Mouse (Mus musculus) CD4-positive, CD25-positive, alpha-beta regulatory T cell, adult 4 months (primary cell): ENCODE data around the gene Armt1. TPM values are rescaled to one million over a fixed set of nuclear protein-coding genes. Genes with fewer than 3 reads are reported as not detected.
A peak's percentile ranks its signal among the peaks of the same experiment; 100 is the strongest.
"Not testable (repeated sequence)": the region's sequence is repeated elsewhere in the genome, so short reads cannot be mapped to it uniquely, and the experiment has no call there.

ENCODE experiments used
- ATAC-seq: one replicate; pipeline ENCODE4 v1.8.0; 2017
- polyA plus RNA-seq, 2 experiments: library from polyadenylated mRNA; unstranded; fragments of 100-300 nt; shearing (Covaris generic); gene quantifications; one replicate each; pipeline ENCODE4 v1.2.1; 2017

Armt1 gene
- polyA plus RNA-seq = 10 to 100 TPM; 30.3 to 41.4 TPM

DNA sequence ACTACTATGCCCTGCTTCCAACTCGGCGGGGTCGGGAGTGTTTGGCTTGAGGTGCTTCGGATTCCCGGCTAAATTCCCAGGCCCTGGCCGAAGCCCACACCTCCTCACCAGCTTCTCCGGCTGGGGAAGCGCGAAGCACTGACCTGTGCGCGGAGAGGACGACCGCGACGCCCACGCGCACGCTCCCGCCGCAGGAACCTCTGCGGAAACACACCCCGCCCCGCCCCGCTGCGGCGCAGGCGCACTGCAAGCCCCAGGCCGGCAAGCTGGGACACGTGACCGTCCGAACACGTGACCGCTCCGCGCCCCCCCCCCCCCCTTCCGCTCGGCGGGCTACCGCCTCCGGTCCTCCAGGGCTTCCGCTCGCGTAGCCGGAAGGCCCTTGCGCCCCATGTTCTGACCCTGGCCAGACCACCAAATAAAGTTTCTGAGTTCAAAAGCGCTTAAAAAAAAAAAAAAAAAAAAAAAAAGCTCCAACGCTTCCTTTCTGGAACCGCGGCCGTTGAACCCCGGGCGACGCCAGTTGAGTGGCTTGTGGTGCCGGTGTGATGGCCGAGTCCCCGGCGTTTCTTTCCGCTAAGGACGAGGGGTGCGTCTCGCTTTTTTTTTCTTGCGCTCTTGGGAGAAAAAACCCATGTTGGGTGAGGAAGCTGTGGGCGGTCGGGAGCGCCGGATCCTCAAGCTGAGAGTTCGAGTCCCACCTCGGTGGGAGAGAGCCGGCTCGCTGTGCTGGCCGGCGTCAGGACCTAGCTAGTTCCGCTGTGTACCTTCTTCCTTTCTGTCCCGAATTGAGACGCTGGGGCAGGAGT lies at the start of gene Armt1, which contains the start of gene Rmnd1:
Gene Armt1, plus strand, starts transcription at position 345 of the 809 bp plus-strand sequence.
Gene Rmnd1, minus strand, starts transcription at position 266 of the 809 bp plus-strand sequence.
- peak; percentile 88 for ATAC-seq

DNA sequence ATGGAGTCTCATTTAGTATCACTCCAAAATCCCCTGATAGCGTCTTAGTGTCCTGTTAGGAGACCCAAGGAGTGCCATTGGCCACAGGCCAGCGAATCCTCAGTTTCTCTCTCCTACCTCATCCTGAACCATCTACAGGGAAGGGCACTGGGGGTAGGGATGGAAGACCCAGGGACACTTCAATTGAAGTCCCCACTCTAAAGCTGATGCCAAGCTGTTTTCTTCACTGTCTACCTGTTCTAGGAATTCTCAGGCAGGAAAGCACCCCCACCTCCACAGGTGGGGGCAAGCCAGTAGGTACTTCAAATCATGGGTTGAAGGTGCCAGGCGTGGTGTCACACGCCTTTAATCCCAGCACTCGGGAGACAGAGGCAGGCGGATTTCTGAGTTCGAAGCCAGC lies 48.0 kb upstream of the Armt1 start:
- no peak for ATAC-seq

DNA sequence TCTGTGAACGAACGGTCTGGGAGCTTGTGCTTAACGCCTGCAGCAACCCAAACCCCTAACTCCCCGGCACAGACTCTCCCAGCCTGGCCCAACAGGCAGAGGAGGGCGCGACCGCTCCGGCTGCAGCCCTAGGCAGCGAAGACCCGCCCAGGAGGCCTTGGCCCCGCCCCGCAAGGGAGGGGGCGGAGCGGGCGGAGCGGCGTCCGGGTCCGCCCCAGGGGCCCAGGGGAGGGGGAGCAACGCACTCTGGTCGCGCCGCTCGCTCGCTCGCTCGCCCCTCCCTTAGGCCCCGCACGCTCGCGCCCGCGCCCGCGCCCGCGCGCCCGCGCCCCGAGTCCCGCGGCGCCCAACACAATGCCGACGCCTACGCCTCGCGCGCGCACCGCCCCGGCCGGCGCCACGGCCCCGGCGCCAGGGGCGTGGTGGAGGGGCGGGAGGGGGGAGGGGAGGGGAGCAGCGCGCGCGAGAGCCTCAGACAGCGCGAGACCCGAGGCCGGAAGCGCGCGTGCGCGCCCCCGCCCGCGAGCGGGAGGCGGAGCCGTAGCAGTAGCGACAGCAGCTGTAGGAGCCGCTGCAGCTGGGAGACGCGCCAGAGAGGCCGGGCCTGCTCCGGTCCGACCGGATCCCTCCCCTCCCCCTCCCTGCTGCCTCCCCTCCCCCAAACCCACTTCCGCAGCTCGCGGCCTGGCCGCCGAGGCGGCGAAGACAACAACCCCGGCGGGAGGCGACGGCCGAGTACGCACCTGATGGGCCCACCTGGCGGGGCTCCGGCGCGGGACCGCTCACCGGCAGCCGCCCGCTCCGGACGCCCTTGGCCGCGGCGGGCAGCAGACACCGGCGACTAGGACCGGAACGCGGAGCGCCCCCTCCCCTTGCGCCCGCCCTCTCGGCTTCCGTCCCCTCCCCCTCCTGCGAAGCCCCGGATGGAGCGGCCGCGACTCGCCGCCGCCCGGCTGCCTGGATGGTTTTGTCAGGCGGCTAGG lies 45.4 kb upstream of the Armt1 start:
- peak; percentile 76 for ATAC-seq

DNA sequence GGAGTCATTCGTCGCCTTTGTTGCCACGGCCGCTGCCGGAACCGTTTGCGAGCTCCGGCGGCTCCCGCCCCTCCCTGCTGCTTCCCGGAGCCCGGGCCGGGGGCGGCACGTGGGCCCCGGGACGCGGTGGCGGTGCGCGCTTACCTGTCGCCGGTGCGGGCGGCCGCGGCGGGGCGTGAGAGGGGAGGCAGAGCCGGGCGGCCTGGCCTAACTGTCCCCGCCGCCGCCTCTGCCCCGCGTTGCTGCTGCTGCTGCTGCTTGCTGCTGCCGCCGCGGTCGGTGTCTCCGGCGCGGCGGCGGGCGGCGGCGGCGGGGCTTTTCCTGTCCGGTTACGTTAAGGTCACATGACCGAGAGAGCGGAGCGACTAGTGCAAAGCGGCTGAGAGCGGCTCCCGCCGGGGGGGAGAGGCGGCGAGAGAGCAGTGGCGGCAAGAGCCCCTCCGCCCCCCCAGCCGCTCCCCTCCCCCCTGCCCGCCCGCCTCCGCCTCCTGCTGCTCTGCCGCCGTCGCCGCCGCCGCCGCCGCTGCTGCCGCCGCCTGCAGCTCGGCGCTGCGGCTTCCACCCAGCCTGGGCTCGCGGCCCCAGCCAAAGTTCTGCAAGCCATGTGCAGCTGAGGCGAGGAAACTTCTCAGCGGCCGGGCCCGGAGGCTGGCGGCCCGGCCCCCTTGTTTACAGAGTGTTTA lies 44.4 kb upstream of the Armt1 start, which contains the start of gene Zbtb2:
Gene Zbtb2, minus strand, starts transcription at position 408 of the 683 bp plus-strand sequence.
- peak; percentile 12 for ATAC-seq

DNA sequence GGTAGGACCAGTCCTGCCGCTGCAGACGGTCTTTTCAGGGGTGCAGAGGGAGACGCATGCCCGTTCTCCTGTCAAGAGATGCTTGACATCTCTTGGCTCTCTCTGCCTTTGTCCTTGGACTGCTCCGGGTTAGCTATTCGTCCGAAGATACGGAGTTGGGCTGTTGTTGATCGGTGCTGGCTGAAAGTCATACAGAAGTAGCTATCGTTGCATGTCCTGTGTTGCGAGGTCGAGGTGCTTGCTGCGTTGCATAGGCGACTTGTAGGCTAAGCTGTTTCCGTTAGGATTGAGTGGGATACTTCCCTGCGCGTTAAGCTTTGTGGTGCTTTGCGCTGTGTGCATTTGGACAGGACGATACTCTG lies 43.9 kb upstream of the Armt1 start:
- peak; percentile 3 for ATAC-seq

DNA sequence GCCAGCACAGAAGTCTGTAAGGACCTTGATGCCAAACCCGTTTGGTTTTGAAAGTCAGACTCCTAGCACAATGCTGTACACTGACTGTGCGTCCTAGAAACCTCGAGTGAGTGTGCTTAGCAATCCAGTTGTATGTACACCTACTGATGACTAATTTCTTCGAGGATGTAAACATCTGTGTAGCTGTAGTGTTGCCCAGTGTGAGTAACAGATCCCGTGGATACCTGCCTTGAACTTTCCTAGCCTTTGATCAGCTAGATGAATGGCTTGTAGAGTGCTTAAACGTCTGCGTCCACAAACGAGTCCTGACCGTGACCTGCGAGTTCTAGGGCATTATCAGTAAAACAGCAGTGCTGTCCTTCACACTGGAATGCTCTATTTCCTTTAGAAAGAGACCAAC lies 43.2 kb upstream of the Armt1 start:
- ATAC-seq = no peak

DNA sequence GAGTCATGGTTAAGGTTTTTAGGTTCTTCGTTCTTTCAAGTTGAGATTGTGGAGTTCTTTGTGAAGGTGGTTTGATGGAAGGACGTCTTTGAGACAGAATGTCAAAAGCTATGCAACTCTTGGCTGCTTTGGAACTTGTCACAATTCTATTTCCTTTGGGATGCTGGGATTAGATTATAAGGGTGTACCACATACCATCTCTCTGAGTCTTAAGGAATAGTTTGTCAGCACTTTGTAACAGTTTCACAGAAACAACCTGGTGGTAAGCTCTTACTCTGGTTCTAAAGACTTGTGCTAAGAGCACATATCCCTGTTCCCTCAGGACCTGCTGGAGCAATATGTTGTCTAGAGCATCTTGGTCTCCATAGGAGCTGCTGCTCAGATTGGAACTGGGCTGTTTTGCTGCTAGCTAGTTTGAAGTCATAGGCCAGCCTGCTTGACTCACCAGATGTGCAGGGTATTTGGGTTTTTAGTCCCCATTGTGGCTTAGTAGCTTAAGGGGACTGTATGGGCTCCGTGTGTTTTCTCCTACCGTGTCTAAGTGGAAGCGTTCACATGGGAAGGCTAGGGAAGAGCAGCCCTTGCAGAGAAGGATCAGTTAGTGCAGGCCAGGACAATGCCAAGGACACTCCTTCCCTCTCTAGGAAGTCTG lies 42.7 kb upstream of the Armt1 start:
- ATAC-seq = no peak

DNA sequence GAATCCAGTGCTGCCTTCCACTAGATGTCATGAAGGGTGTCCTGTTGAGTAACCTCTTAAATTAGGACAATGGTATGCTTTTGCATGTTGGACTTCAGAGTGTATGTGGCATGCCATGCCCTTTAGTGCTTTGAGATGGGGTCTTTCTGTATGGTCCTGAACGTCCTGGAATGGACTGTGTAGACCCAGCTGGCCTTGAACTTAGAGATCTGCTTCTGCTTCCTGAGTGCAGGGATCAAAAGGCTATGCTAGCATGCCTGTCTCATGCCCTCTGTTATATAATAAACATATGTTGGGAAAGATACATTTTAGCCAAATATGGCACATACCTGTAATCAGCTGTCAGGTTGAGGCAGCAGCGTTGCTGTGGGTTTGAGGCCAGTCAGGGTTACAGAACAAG lies 41.7 kb upstream of the Armt1 start:
- no peak for ATAC-seq

DNA sequence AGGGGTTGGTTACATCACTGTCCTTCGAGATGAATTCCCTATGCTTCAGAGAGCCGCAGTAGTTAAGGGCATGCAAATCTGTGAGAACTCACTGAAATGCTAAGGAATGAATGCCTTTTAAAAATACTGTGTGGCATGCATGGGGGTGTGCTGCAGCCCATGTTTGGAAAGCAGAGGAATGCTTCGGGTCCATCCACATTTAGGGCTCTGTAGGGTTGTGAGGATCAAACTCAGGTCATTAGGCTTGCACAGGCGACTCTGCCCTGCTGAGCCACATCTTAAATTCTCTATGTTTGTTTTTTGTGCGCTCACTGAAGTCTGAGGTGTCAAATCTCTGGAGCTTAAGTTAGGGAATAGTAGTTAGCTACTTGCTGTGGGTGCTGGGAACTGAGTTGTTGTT lies 41.2 kb upstream of the Armt1 start:
- no peak for ATAC-seq

DNA sequence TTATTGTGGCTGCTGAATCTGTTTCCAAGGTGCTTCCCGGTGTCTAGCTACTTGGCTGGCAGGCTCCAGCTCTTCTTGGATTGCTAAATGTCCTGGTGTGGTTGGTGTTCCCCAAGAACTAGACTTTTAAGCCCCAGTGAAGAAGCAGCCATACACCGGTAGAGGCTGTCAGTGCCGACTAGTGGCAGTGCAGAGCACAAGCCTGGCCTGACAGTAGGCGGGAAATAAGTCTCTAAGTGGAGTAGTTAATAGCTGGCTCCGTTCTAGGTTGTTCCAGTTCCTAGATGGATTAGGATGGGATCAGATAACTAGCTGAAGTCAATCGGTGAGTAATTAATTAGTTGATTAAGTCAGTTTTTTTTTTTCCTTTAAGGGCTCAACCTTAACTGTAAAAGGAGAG lies 40.4 kb upstream of the Armt1 start:
- ATAC-seq = peak; percentile 42

DNA sequence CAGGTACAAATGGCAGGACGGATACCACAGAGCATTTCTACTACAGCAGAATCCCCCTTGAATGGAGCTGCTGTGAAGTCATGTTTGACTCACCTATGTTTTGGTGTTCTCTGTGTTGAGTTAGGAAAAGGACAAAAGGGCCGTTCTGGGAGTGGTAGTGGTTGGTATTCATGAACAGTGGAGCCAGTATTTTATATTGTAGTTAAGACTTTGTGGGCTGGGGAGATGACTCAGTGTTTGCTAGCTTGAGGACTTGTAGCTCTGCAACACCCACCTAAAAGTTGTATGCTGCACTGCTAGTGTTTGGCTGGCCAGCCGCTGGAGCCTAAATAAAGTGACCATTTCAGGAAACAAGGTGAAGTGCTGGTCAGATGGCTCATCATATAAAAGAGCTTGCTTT lies 36.9 kb upstream of the Armt1 start:
- ATAC-seq = no peak

DNA sequence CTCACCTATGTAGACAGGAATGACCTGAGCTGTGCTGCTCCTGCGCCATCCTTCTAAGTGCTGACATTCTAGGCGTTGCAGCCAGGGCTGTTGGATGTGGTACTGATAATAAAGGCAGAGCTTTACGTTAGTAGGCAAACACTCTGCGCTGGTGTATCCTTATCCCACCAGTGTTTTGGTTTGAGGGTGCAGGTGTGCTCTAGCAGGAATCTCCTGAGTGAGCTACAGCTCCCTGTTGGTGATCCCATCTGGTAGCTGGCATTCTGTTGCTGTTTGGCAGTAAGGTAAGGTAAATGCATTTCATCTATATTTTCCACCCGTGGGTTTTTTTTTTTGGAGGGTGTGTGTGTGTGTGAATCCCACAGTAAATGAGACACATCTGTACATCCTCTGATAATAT lies 34.2 kb upstream of the Armt1 start:
- ATAC-seq = no peak

DNA sequence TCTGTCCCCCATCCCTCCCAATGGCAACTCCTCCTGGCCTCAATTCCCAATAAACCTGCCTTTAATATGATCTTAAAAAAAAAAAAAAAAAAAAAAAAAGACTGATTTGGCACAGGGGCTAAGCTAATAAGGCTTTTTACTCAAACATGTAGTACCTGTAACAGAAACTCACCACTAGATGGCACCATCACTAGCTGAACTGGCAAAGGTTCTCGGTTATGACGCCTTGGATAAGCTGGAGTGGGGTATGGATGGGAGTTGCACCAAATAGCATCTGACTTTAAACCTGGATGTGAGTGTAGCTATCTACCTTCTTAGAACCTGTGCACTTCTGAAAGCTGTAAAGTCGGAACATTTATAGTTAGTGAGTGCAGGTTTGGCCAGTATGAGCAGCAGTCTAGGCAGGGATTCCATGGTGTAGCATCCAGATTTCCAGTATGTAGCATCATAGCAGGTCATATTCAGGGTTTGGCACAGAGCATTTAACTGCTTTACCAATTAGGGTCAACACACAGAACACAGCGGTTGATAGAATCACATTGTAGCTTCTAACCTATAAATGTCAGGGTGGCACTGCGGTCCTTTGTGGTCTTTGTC lies 27.3 kb upstream of the Armt1 start:
- peak; percentile 82 for ATAC-seq

DNA sequence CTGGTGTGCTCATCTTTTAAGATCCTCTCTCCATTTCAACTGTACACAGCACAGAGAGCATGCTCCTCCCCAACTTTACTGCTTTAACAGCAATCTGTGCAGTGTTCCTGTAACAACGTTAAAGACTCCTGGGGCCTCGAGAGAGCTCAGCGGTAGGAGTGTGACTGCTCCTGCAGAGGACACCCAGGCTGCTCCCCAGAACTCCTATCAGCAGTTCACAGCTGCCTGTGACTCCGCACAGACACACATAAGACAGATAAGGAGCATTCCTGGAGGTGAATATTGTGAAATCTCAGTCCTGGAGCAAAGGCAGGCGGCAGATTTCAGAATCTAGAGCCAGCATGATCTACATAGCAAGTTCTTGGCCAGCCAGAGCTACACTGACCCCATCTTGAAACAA lies 26.8 kb upstream of the Armt1 start:
- ATAC-seq = no peak

DNA sequence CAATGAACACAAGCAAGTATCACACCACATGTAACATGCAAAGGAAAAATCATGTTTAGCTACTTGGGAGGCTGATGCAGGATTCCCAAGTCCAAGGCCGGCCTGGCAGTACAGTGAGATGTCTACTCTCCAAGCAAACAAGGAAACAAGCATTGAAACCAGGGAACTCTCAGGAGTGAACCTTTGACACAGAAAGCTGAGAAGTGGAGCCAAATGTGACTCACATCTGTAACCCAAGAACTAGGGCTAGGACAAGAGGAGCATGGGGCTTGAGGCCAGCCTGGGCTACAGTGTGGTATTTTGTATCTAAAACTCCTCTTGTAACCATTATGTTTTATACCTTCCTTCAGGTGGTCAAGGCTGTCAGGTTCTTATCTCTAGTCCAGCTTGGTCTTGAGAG lies 25.1 kb upstream of the Armt1 start:
- no peak for ATAC-seq

DNA sequence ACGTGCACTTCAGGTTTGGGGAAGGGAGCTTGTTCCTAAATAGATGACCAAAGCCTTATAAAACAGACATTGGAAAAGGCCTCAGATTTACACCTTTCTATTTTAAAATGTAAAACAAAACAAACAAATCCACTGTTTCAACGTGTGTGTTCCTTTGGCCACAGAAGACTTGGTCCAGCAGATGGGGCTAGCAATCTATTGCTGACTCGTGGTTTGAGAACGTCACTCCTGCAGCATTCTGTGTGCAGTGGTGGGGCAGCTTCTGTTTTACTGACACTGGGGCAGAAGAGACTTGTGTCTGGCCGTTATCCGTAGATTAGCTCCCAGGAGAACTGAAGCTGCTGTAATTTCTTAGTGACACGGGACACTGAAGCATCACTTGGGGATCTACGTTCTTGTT lies 7.0 kb upstream of the Armt1 start:
- no peak for ATAC-seq

DNA sequence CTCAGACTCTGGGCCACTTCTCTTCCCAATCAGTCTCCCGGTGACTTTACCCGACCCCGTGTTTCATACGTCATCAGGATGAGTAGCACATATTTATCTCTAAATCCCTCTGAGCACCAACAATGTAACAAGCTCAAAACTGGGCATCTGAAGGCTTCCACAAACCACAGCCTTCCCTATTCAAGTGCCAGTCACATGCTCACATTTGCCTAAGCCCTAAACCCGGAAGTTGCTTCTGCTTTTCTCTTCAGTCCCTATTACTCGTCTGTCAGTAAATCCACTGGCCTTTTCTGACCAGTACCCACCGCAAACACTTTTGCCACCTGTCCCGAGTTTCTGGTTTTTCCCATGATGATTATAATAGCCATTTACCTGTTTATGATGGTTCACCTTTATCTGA lies 1.9 kb upstream of the Armt1 start:
- no peak for ATAC-seq

DNA sequence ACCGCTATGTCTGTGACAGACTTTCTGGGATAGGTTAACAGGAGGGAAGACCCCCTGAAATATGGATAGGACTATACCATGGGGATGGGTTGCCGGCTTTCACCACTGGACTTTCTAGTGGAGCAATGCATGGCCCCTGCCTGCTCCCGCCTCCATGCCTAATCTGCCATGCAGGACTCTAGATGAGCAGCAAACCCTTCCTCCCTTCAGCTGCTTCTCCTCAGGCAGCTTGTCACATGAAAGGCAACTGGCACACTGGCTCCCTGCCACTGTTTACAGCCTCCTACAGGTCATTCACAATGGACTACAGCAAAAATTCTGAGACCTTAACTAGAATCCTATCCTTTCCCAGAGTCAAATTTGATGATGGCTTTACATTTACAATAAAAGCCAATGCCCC lies 1.4 kb upstream of the Armt1 start:
- no peak for ATAC-seq

DNA sequence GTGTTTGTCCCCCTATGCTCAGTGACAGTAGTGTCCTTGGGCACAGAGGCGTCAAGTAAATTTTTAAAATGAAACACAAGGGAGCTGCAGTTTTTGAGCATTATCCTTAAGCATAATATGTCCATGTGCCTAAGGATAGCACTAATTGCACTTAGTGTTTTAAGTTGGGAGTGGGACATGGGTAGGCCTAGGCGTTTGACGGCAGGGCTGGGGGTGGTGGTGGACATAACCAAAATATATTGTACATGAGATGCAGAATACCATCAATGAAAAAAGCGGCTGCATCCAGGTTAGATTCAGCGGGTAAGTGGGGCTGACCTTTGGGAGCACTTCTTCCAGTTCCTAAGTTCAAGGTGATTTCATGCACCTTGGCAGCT lies 533 bp upstream of the Armt1 start:
- ATAC-seq = peak; percentile 1

DNA sequence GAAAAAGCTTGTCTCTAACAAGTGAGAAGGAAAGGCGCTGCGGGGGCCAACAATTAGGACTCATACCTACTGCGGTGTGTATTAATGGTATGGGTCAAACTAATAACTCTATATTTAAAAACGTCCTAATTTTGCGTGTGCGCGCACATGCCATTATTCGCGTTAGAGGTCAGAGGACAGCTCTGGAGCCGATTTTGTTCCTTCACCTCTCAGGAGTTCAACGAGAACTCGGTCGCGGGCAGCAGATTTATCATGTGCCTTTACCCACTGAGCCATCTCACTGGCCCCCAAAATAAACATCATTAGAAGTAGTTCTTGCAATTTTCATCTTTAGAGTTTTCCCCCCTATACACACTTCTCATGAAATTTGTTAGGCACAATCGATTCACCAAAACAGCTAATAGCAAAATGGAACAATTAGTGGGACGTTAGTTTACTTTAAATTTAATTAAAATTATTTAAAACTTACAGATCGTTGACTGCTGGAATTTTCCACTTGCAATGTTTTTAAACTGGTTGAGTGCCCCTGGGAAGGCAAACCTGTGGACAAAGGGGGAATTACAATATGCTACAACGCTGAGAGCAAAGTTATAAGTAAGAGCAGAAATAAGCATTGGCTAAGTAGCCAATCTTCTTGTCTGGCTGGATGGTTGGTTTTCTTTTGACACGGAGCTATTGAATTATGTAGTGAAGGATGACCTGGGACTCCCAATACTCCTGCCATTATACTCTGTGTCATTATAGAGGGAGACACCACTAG lies 909 bp downstream of the Armt1 start:
- ATAC-seq = no peak

DNA sequence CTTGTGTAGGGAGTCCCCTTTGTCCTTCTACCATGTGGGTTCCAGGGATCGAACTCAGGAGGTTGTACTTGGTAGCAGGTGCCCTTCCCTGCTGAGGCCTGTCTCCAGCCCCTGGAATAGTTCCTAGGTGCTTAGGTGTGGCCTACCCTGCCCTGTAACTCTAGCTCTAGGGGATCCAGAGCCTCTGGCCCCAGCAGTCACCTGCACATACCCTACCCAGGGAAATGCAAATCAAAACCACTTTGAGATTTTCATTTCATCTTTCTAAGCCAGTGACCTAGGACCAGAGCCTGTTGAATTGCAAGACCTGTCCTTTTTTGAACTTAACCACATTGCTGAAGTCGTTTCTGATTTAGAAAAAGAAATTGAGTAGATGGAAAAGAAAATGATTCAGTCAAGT lies 1.6 kb downstream of the Armt1 start:
- ATAC-seq = not testable (repeated sequence)
